Comparison of ENCODE assay signal across 18 mouse cellular contexts in the genomic region with DNA sequence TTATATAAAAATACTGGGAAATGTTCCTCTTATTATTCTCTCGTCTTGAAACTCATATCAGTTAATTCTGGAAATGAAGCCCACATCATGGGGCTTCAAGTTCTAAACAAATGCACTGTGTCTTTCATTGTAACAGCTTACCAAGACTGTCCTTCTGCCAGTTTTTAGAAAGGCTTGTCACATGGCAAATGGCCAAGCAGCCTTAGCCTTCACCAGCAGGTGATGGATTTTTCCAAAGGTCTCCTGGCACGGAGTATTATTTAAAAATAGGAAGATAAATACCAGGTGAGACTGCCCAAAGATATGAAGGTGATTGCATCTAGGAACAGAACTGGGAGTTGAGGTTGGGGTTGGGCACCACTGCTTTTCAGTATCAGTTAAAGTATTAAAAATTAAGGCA. TPM values are rescaled to one million over a fixed set of nuclear protein-coding genes. Genes with fewer than 3 reads are reported as not detected.
DNase-seq lines count a peak whose midpoint lies in the region; ATAC-seq lines count a peak whose summit lies in the region.
"Had no signal": no experiment of that assay in that cellular context is flagged by ENCODE, and none has a peak within 500 bp of the region (broad histone marks: within the 10 kb centered on the region; RNA-seq: fewer than 3 reads in every experiment).

No protein-coding gene starts in this region.

- ATAC-seq in cerebellum, adult (ENCODE audit: insufficient number of reproducible peaks, low FRiP score, low TSS enrichment): peak; percentile 39; the same call in 1 of the 2 replicates
- no peak for ATAC-seq in CD4-positive, CD25-positive, alpha-beta regulatory T cell, adult 4 months
- ATAC-seq: forebrain, embryonic 13.5 days; intestine, postnatal 0 days; lung, postnatal 0 days had no signal

- no peak for DNase-seq in cerebellum, adult 8-10 months
- DNase-seq in adrenal gland, postnatal 25 days: peak; percentile 18
- peak; percentile 79 for DNase-seq in brain, adult 2 months (ENCODE audit: low read depth, low spot score)
- DNase-seq in cerebellum, adult 9-11 months: peak; percentile 72
- no peak for DNase-seq in heart, adult 8-10 months (ENCODE audit: low spot score)
- no peak for DNase-seq in ovary, postnatal 10 days (ENCODE audit: low spot score)
- DNase-seq: gastrocnemius, postnatal 10 days; heart, postnatal 4 days; kidney, adult 9 months; kidney, postnatal 10 days; liver, embryonic 13.5 days; lung, adult 18-20 months; lung, postnatal 4 days had no signal

RNA-seq across cellular contexts. Expression of a gene that starts 8.8 kb away (rescaled TPM):
- total RNA-seq in adrenal gland, postnatal 25 days (2021): 37.2 and 48.3 TPM in 2 replicates
- polyA plus RNA-seq in CD4-positive, CD25-positive, alpha-beta regulatory T cell, adult 4 months (2017; shearing (Covaris generic)): 10 to 100 TPM; 17.0 to 25.8 TPM
- total RNA-seq in heart, adult 8-10 months (2022): 10 to 100 TPM; 50.0 to 58.3 (median 53.4) TPM

Comparison
In these comparisons a context has a peak if more than half of its experiments do, and no peak if none do; other contexts are left out.
1. DNase-seq: peak in adrenal gland, postnatal 25 days (single experiment), brain, adult 2 months (single experiment) and cerebellum, adult 9-11 months (single experiment); none in cerebellum, adult 8-10 months (single experiment), heart, adult 8-10 months (single experiment) and ovary, postnatal 10 days (single experiment).